Mouse (Mus musculus) urinary bladder, postnatal 14 days (tissue): ENCODE data around the gene Npas1.
A peak's percentile ranks its signal among the peaks of the same experiment; 100 is the strongest.

Experiments
- DNase-seq: peaks from one replicate; pipeline ENCODE4 v3.0.0; 2021; ENCODE audit warnings: low spot score

The Npas1 gene

GRCm38 (mm10) chr7:16418713-16419112, 58.8 kb downstream of the Npas1 start:
- no peak for DNase-seq

- peak; percentile 50 for DNase-seq
These were observed 60.3 kb downstream of the Npas1 start for GRCm38 (mm10) chr7:16417141-16417771.

GRCm38 (mm10) chr7:16415426-16415825, 62.1 kb downstream of the Npas1 start:
- DNase-seq = peak; percentile 39

GRCm38 (mm10) chr7:16412930-16413329, 64.6 kb downstream of the Npas1 start:
- DNase-seq = no peak

- DNase-seq = no peak
These were observed 65.2 kb downstream of the Npas1 start for GRCm38 (mm10) chr7:16412220-16412896.

GRCm38 (mm10) chr7:16411100-16411499, 66.4 kb downstream of the Npas1 start:
- no peak for DNase-seq

GRCm38 (mm10) chr7:16406978-16407377, 70.5 kb downstream of the Npas1 start:
- no peak for DNase-seq
